Mouse (Mus musculus) CH12.LX (cell line): Measurements from ENCODE around the gene Tas2r116.

ENCODE experiments used
- CTCF ChIP-seq, 2 experiments: IDR thresholded peaks in 1 of 2; conservative IDR thresholded peaks in 1 of 2; 2 replicates each; pipeline ENCODE4 v1.5.1; 2011 to 2012; ENCODE audit warnings: low read depth in 2 of 2, low read length in 2 of 2, improper control_type of control experiment in 1 of 2, inconsistent platforms in 1 of 2, mild to moderate bottlenecking in 1 of 2, moderate library complexity in 1 of 2
- EP300 ChIP-seq: IDR thresholded peaks from 2 replicates; pipeline ENCODE4 v1.6.1; 2011; ENCODE audit warnings: low read length, improper control_type of control experiment
- GABPA ChIP-seq: IDR thresholded peaks from 2 replicates; pipeline ENCODE4 v1.6.1; 2012; ENCODE audit warnings: low read depth, low read length, improper control_type of control experiment, inconsistent platforms; ENCODE audit not compliant: insufficient replicate concordance
- MAFK ChIP-seq: IDR thresholded peaks from 2 replicates; pipeline ENCODE4 v1.6.1; 2011; ENCODE audit warnings: low read length, improper control_type of control experiment; ENCODE audit not compliant: insufficient replicate concordance
- MAX ChIP-seq: IDR thresholded peaks from 2 replicates; pipeline ENCODE4 v1.6.1; 2011; ENCODE audit warnings: low read length, improper control_type of control experiment
- MYC ChIP-seq: IDR thresholded peaks from 2 replicates; pipeline ENCODE4 v1.6.1; 2011; ENCODE audit warnings: low read depth, mild to moderate bottlenecking, improper control_type of control experiment, low read length
- POLR2A ChIP-seq: IDR thresholded peaks from 2 replicates; pipeline ENCODE4 v1.6.1; 2011; ENCODE audit warnings: low read depth, mild to moderate bottlenecking, improper control_type of control experiment, low read length
- POLR2AphosphoS2 ChIP-seq: IDR thresholded peaks from 2 replicates; pipeline ENCODE4 v1.6.1; 2011; ENCODE audit warnings: low read depth, low read length, improper control_type of control experiment
- SMC3 ChIP-seq: IDR thresholded peaks from 2 replicates; pipeline ENCODE4 v1.6.1; 2011; ENCODE audit warnings: low read depth, low read length, improper control_type of control experiment
- USF1 ChIP-seq: IDR thresholded peaks from 2 replicates; pipeline ENCODE4 v1.6.1; 2014; ENCODE audit warnings: low read depth, mild to moderate bottlenecking, inconsistent platforms, low read length, improper control_type of control experiment
- ZC3H11A ChIP-seq: IDR thresholded peaks from 2 replicates; pipeline ENCODE4 v1.6.1; 2012; ENCODE audit warnings: low read depth, mild to moderate bottlenecking, inconsistent platforms, low read length, improper control_type of control experiment
- ZKSCAN1 ChIP-seq: IDR thresholded peaks from 2 replicates; pipeline ENCODE4 v1.6.1; 2012; ENCODE audit warnings: low read depth, inconsistent platforms, low read length, improper control_type of control experiment, borderline replicate concordance
- ZMIZ1 ChIP-seq: IDR thresholded peaks from 2 replicates; pipeline ENCODE4 v1.6.1; 2012; ENCODE audit warnings: low read depth, mild to moderate bottlenecking, inconsistent platforms, low read length, improper control_type of control experiment

- TF ChIP-seq POLR2AphosphoS2 (no peak), CTCF (conservative IDR thresholded peaks at IDR 0.05 in 1 of 2, IDR thresholded peaks at IDR 0.05 in 1 of 2; ENCODE audit: low read depth in 2 of 2, low read length in 2 of 2) (no peak), USF1 (no peak), ZKSCAN1 (no peak), MYC (no peak), GABPA (no peak), ZMIZ1 (no peak), ZC3H11A (no peak), EP300 (no peak), POLR2A (no peak), MAFK (no peak), SMC3 (no peak), MAX (no peak)
Measured at GRCm38 (mm10) chr6:132846842-132847241, 8.4 kb upstream of the Tas2r116 start, which contains the start of gene Tas2r123.
